ENCODE assay signal across 16 mouse cellular contexts in the genomic region with DNA sequence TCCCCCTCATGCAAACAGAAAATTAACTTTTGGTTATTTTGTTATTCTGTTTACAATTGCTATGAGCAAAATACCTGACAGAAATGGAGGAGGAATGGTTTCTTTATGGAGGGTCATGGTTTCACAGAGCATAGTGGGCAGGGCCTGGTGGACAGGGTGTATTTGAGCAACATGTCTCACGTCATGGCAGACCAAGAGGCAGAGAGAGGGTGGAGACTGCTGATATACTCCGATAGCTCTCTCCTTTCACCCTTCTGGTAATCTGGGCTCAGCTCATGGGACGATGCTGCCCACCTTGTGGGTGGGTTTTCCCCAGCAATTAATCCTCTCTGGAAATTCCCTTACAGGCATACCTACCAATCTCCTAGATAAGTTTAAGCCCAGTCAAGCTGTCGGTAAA. TPM values are rescaled to one million over a fixed set of nuclear protein-coding genes. Genes with fewer than 3 reads are reported as not detected.
"Had no signal": no experiment of that assay in that cellular context is flagged by ENCODE, and none has a peak within 500 bp of the region (broad histone marks: within the 10 kb centered on the region; RNA-seq: fewer than 3 reads in every experiment).

No protein-coding gene starts in this region.

- DNase-seq: layer of hippocampus, adult 9-11 months; liver; lung, adult 2 months; lung, postnatal 36 days; right cerebral cortex, postnatal 14 days had no signal

- H3K27ac ChIP-seq: kidney, embryonic 15.5 days; limb, embryonic 12.5 days; liver, embryonic 15.5 days; midbrain, embryonic 12.5 days had no signal

- H3K4me2 ChIP-seq: kidney, embryonic 15.5 days; limb, embryonic 12.5 days; liver, embryonic 15.5 days; midbrain, embryonic 12.5 days had no signal

- H3K4me3 ChIP-seq: kidney, embryonic 15.5 days; limb, embryonic 12.5 days; liver, embryonic 15.5 days; midbrain, embryonic 12.5 days had no signal

- H3K9ac ChIP-seq: kidney, embryonic 15.5 days; limb, embryonic 12.5 days; liver, embryonic 15.5 days; midbrain, embryonic 12.5 days had no signal

- H3K4me1 ChIP-seq: limb, embryonic 12.5 days; liver, embryonic 15.5 days; midbrain, embryonic 12.5 days had no signal

- H3K9me3 ChIP-seq: kidney, embryonic 15.5 days; limb, embryonic 12.5 days; liver, embryonic 15.5 days; midbrain, embryonic 12.5 days had no signal

- ATAC-seq: lung, postnatal 0 days had no signal

- H3K27me3 ChIP-seq: kidney, embryonic 15.5 days; limb, embryonic 12.5 days; liver, embryonic 15.5 days; midbrain, embryonic 12.5 days had no signal

RNA-seq across cellular contexts. Expression of a gene that starts 42.3 kb away (rescaled TPM):
- total RNA-seq: layer of hippocampus, adult 18-20 months; left cerebral cortex, postnatal 36 days; megakaryocyte, adult 5-6 weeks had no signal
- polyA plus RNA-seq: kidney, embryonic 15.5 days; limb, embryonic 12.5 days; liver, embryonic 15.5 days; lung, adult 2 months; midbrain, embryonic 12.5 days; midbrain, postnatal 0 days; neural tube, embryonic 14.5 days; stomach, embryonic 16.5 days had no signal
